Mouse (Mus musculus) urinary bladder, postnatal 36 days (tissue): ENCODE measurements around the gene Insm2.

Experiments used
- DNase-seq, 2 experiments: peaks; one replicate each; pipeline ENCODE4 v3.0.0; 2022; ENCODE audit warnings: low spot score in 2 of 2, mixed read lengths in 1 of 2

Insm2 gene

GRCm38 (mm10) chr12:55604411-55604810, 5.2 kb downstream of the Insm2 start:
- no peak for DNase-seq

- DNase-seq = no peak
These were observed 8.7 kb downstream of the Insm2 start for GRCm38 (mm10) chr12:55607902-55608301.

GRCm38 (mm10) chr12:55610812-55611211, 11.6 kb downstream of the Insm2 start:
- no peak for DNase-seq

- DNase-seq = no peak
These were observed 21.1 kb downstream of the Insm2 start for GRCm38 (mm10) chr12:55620321-55620720.

GRCm38 (mm10) chr12:55622615-55623245, 23.5 kb downstream of the Insm2 start:
- DNase-seq = no peak

- DNase-seq = no peak
These were observed 24.0 kb downstream of the Insm2 start for GRCm38 (mm10) chr12:55623254-55623653.

GRCm38 (mm10) chr12:55626711-55627110, 27.5 kb downstream of the Insm2 start:
- no peak for DNase-seq

DNA sequence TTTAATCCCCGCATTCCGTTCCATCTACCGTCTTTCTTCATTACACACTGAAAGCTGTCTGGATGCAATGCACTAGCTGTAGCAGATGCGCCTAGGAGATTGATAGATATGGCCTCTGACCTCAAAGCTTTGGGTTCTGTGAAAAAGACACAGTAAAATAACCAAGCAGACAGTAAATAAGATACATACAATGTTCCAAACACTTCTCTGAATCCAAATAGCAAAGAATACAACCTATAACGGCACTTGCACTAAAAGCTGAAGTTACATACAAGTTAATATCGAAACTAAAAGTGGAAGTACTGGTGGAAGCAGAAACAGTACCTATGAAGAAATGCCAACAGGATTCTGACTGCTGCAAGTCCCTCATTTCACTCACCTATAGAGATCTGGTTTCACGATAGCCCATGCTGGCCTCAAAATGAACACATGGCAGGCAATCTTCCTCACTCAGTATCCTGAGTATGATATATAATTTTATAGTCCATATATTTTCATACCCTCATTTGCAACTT, 48.8 kb downstream of the Insm2 start:
- no peak for DNase-seq
